Mouse (Mus musculus) MEL (cell line): ENCODE measurements around the gene Mpzl1. TPM values are rescaled to one million over a fixed set of nuclear protein-coding genes. Genes with fewer than 3 reads are reported as not detected.

ENCODE experiments used
- DNase-seq: peaks from one replicate; pipeline ENCODE4 v3.0.0; 2011; ENCODE audit warnings: low read depth, low spot score
- H3K27ac ChIP-seq: 2 replicates; pipeline ENCODE4 v1.5.1; 2012; ENCODE audit warnings: low read depth, mild to moderate bottlenecking, control low read depth, low read length, moderate library complexity; ENCODE audit not compliant: control insufficient read depth
- H3K27me3 ChIP-seq, 2 experiments: fragments of 150-350 bp in 1 of 2; sonication (generic) in 1 of 2; 2 replicates each; pipeline ENCODE4 v1.6.1; 2012; ENCODE audit warnings: low read length in 2 of 2, mild to moderate bottlenecking in 2 of 2, improper control_type of control experiment in 1 of 2, moderate library complexity in 1 of 2; ENCODE audit not compliant: insufficient read depth in 2 of 2, control insufficient read depth in 1 of 2
- H3K36me3 ChIP-seq, 2 experiments: 2 replicates each; pipeline ENCODE4 v1.6.1; 2012 to 2014; ENCODE audit warnings: low read length in 2 of 2, improper control_type of control experiment in 1 of 2, inconsistent platforms in 1 of 2, mild to moderate bottlenecking in 1 of 2; ENCODE audit not compliant: insufficient read depth in 2 of 2, control insufficient read depth in 1 of 2
- H3K4me1 ChIP-seq, 2 experiments: fragments of 150-350 bp in 1 of 2; sonication (generic) in 1 of 2; 2 replicates each; pipeline ENCODE4 v1.6.1; 2012; ENCODE audit warnings: low read length in 2 of 2, improper control_type of control experiment in 1 of 2, mild to moderate bottlenecking in 1 of 2; ENCODE audit not compliant: insufficient read depth in 2 of 2, control insufficient read depth in 1 of 2
- H3K4me3 ChIP-seq, 2 experiments: fragments of 150-350 bp in 1 of 2; sonication (generic) in 1 of 2; 2 replicates each; pipeline ENCODE4 v1.5.1; 2012; ENCODE audit warnings: low read depth in 2 of 2, low read length in 2 of 2, mild to moderate bottlenecking in 2 of 2, moderate library complexity in 2 of 2, control low read depth in 1 of 2, improper control_type of control experiment in 1 of 2; ENCODE audit not compliant: control insufficient read depth in 1 of 2, insufficient read depth in 1 of 2
- H3K79me2 ChIP-seq: 2 replicates; pipeline ENCODE4 v1.6.1; 2012; ENCODE audit warnings: mild to moderate bottlenecking, low read length, moderate library complexity; ENCODE audit not compliant: control insufficient read depth, poor library complexity, insufficient read depth
- H3K9ac ChIP-seq: 2 replicates; pipeline ENCODE4 v1.6.1; 2012; ENCODE audit warnings: low read depth, mild to moderate bottlenecking, control low read depth, low read length, moderate library complexity; ENCODE audit not compliant: control insufficient read depth, poor library complexity, severe bottlenecking
- H3K9me3 ChIP-seq: fragments of 150-350 bp; sonication (generic); replicated peaks from 2 replicates; pipeline ENCODE4 v1.6.1; 2012; ENCODE audit warnings: mild to moderate bottlenecking, low read length, improper control_type of control experiment, moderate library complexity; ENCODE audit not compliant: insufficient read depth
- CTCF ChIP-seq, 3 experiments: IDR thresholded peaks in 2 of 3; conservative IDR thresholded peaks in 1 of 3; 2 replicates each; pipeline ENCODE4 v1.5.1; 2011 to 2012; ENCODE audit warnings: low read length in 3 of 3, low read depth in 2 of 3, mild to moderate bottlenecking in 2 of 3, improper control_type of control experiment in 1 of 3, inconsistent platforms in 1 of 3, mixed read lengths in 1 of 3, moderate library complexity in 1 of 3; ENCODE audit not compliant: control insufficient read depth in 1 of 3, insufficient read depth in 1 of 3, poor library complexity in 1 of 3, severe bottlenecking in 1 of 3
- ELF1 ChIP-seq: IDR thresholded peaks from 2 replicates; pipeline ENCODE4 v1.6.1; 2014; ENCODE audit warnings: low read depth, mild to moderate bottlenecking, inconsistent platforms, low read length, improper control_type of control experiment, moderate library complexity
- EP300 ChIP-seq, 2 experiments: IDR thresholded peaks; 2 replicates each; pipeline ENCODE4 v1.6.1; 2011; ENCODE audit warnings: improper control_type of control experiment in 2 of 2, low read length in 2 of 2, low read depth in 1 of 2, mild to moderate bottlenecking in 1 of 2
- ETS1 ChIP-seq: IDR thresholded peaks from 2 replicates; pipeline ENCODE4 v1.6.1; 2012; ENCODE audit warnings: low read depth, mild to moderate bottlenecking, inconsistent platforms, low read length, improper control_type of control experiment, moderate library complexity
- GABPA ChIP-seq: IDR thresholded peaks from 2 replicates; pipeline ENCODE4 v1.6.1; 2012; ENCODE audit warnings: low read depth, mild to moderate bottlenecking, inconsistent platforms, low read length, improper control_type of control experiment, moderate library complexity
- JUND ChIP-seq: IDR thresholded peaks from 2 replicates; pipeline ENCODE4 v1.6.1; 2011; ENCODE audit warnings: low read depth, mild to moderate bottlenecking, improper control_type of control experiment, low read length
- KAT2A ChIP-seq: conservative IDR thresholded peaks from 2 replicates; pipeline ENCODE4 v1.6.1; 2012; ENCODE audit warnings: low read depth, low read length, improper control_type of control experiment, inconsistent platforms
- MXI1 ChIP-seq: IDR thresholded peaks from 2 replicates; pipeline ENCODE4 v1.6.1; 2011; ENCODE audit warnings: mild to moderate bottlenecking, low read depth, low read length, improper control_type of control experiment
- MYB ChIP-seq: IDR thresholded peaks from 2 replicates; pipeline ENCODE4 v1.6.1; 2011; ENCODE audit warnings: mild to moderate bottlenecking, low read depth, low read length, improper control_type of control experiment
- NELFE ChIP-seq: IDR thresholded peaks from 2 replicates; pipeline ENCODE4 v1.6.1; 2011; ENCODE audit warnings: low read depth, low read length, improper control_type of control experiment
- NRF1 ChIP-seq: IDR thresholded peaks from 2 replicates; pipeline ENCODE4 v1.6.1; 2014; ENCODE audit warnings: low read depth, mild to moderate bottlenecking, inconsistent platforms, low read length, improper control_type of control experiment, moderate library complexity; ENCODE audit not compliant: poor library complexity, insufficient read depth, severe bottlenecking
- RCOR1 ChIP-seq: IDR thresholded peaks from 2 replicates; pipeline ENCODE4 v1.6.1; 2012; ENCODE audit warnings: low read depth, mild to moderate bottlenecking, inconsistent platforms, low read length, improper control_type of control experiment
- SIN3A ChIP-seq: IDR thresholded peaks from 2 replicates; pipeline ENCODE4 v1.6.1; 2012; ENCODE audit warnings: low read length, improper control_type of control experiment, inconsistent platforms
- SMC3 ChIP-seq: IDR thresholded peaks from 2 replicates; pipeline ENCODE4 v1.6.1; 2011; ENCODE audit warnings: low read depth, low read length, improper control_type of control experiment
- TBP ChIP-seq: IDR thresholded peaks from 2 replicates; pipeline ENCODE4 v1.8.0; 2011; ENCODE audit warnings: low read depth, low read length, improper control_type of control experiment
- USF2 ChIP-seq, 2 experiments: IDR thresholded peaks; 2 replicates each; pipeline ENCODE4 v1.6.1; 2011 to 2012; ENCODE audit warnings: improper control_type of control experiment in 2 of 2, low read length in 2 of 2, borderline replicate concordance in 1 of 2, inconsistent platforms in 1 of 2, low read depth in 1 of 2, mild to moderate bottlenecking in 1 of 2; ENCODE audit not compliant: insufficient read depth in 1 of 2
- ZC3H11A ChIP-seq: IDR thresholded peaks from 2 replicates; pipeline ENCODE4 v1.6.1; 2012; ENCODE audit warnings: low read depth, mild to moderate bottlenecking, inconsistent platforms, low read length, improper control_type of control experiment
- ZKSCAN1 ChIP-seq: IDR thresholded peaks from 2 replicates; pipeline ENCODE4 v1.6.1; 2012; ENCODE audit warnings: low read depth, mild to moderate bottlenecking, inconsistent platforms, low read length, improper control_type of control experiment, moderate library complexity
- ZMIZ1 ChIP-seq: IDR thresholded peaks from 2 replicates; pipeline ENCODE4 v1.6.1; 2012; ENCODE audit warnings: low read depth, mild to moderate bottlenecking, inconsistent platforms, low read length, improper control_type of control experiment, moderate library complexity
- ZNF384 ChIP-seq: IDR thresholded peaks from 2 replicates; pipeline ENCODE4 v1.6.1; 2012; ENCODE audit warnings: low read depth, mild to moderate bottlenecking, inconsistent platforms, low read length, improper control_type of control experiment
- polyA plus RNA-seq, 2 experiments: library from polyadenylated mRNA; stranded (reverse) in 1 of 2; unstranded in 1 of 2; fragments of >175 nt in 1 of 2; fragments of >200 nt in 1 of 2; gene quantifications; 2 replicates each; pipeline versions ENCODE4 v1.2.1 to v1.2.4; 2012; ENCODE audit warnings: low replicate concordance in 2 of 2, low read depth in 1 of 2; ENCODE audit not compliant: insufficient read length in 2 of 2, insufficient read depth in 1 of 2, missing spikeins in 1 of 2
- total RNA-seq: library from RNA; depleted of rRNA; stranded (reverse); fragments of 300-350 nt; gene quantifications from 2 replicates; pipeline ENCODE4 v1.2.3, GENCODE M21; 2012

Mpzl1 gene
- total and polyA plus RNA-seq, 3 experiments = 3.2 to 19.8 TPM; not detected in 1

DNA sequence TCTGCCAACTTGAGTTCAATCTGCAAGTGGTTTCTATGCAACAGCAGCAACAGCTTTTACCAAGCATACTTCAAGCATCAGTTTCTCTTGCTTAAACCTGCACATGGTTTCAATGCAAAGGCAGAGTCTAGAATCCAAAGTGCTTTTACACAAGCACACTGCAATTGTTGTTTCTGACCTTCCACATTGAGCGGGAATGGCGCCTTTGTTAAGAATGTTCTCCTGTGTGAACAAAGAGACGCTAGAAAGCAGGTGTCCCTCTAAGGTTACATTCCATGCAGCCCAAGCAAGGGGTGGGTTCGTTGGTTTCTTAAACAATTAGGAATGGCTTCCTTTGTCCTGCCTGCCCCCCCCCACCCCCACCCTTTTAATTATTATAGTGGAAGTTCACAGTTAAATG lies 20.4 kb downstream of the Mpzl1 start:
- H3K9ac ChIP-seq = no peak overlapping the region
- TF ChIP-seq KAT2A = no peak
- no peak for TF ChIP-seq ZC3H11A
- no peak for TF ChIP-seq GABPA
- no peak for TF ChIP-seq MYB
- no peak for TF ChIP-seq SMC3
- H3K79me2 ChIP-seq = no peaks in the 10 kb centered on the region
- no peak overlapping the region for H3K27ac ChIP-seq
- peaks cover 0 to 9% of the 10 kb centered on the region in 2 experiments; a peak in 2 of 4 replicates for H3K4me1 ChIP-seq
- H3K27me3 ChIP-seq = no peaks in the 10 kb centered on the region
- H3K4me3 ChIP-seq = no peak overlapping the region
- no peaks in the 10 kb centered on the region for H3K9me3 ChIP-seq
- DNase-seq = no peak
- peaks cover 0 to 12% of the 10 kb centered on the region in 2 experiments; a peak in 2 of 4 replicates for H3K36me3 ChIP-seq

DNA sequence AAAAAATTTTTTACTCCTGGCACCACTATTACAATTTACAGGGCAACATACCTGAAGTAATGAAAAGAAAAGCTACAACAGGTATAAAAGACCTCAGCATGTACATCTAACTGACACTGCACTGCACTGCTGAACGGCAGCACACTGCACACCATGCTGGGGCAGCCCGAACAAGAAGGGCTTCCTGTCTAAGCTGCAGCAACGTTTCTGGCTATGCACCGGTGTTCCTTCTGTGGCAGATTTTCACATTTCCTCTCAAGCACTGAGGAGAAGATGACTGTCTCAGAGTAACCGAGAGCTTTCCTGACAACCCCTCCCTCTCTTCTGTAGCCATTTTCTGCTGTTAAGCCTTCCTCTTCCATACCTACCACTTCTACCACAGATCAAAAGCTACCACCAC lies 21.6 kb downstream of the Mpzl1 start:
- no peak for DNase-seq

DNA sequence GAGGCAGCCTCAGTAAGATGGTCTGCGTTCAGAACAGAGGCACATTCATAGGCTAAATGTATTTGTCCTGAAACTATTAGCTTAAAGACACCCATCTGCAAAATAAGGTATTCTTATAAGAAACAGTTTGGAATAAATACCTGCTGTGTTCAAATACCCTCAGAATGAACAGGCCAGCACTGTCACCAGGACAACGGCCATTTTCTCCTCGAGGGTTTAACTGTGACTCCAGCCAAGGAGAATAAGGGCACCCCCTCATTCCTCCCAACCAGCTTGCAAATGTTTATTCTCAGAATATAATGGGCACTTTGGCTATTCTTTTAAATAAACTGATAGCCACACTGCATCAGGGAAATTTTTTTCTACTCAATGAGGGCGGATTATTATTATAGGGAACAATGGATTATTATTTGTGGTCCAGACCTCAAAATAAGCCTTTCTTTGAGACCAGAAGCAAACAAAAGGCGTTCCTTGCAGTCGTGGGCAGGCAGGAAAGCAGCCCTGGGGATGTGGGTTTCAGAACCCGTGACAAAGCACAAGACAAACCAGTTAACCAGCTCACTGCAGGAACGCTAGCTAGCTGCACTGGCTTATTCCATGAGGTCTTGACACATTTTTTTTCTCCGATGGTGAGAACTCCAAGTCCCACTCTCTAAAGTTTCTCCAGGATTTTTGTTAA lies 23.9 kb downstream of the Mpzl1 start:
- DNase-seq = no peak
- H3K27me3 ChIP-seq = no peaks in the 10 kb centered on the region
- no peak overlapping the region for H3K9ac ChIP-seq
- no peaks in the 10 kb centered on the region for H3K79me2 ChIP-seq
- H3K27ac ChIP-seq = no peak overlapping the region
- TF ChIP-seq ZNF384 = no peak
- TF ChIP-seq RCOR1 = no peak
- no peak for TF ChIP-seq CTCF (IDR thresholded peaks at IDR 0.05 in 2 of 3, conservative IDR thresholded peaks at IDR 0.05 in 1 of 3; ENCODE audit: control insufficient read depth in 1 of 3, insufficient read depth in 1 of 3, low read depth in 2 of 3, low read length in 3 of 3, poor library complexity in 1 of 3, severe bottlenecking in 1 of 3)
- no peak for TF ChIP-seq NELFE
- no peak for TF ChIP-seq MXI1
- TF ChIP-seq SMC3 = no peak
- no peak for TF ChIP-seq ETS1
- no peak for TF ChIP-seq USF2 (IDR thresholded peaks at IDR 0.05; ENCODE audit: borderline replicate concordance in 1 of 2, insufficient read depth in 1 of 2, low read depth in 1 of 2, low read length in 2 of 2)
- no peak for TF ChIP-seq ZKSCAN1
- TF ChIP-seq NRF1 = no peak
- H3K9me3 ChIP-seq = no peaks in the 10 kb centered on the region
- H3K4me3 ChIP-seq = no peak overlapping the region
- peaks cover 0 to 9% of the 10 kb centered on the region in 2 experiments; a peak in 2 of 4 replicates for H3K4me1 ChIP-seq
- H3K36me3 ChIP-seq = peaks cover 0 to 10% of the 10 kb centered on the region in 2 experiments; a peak in 2 of 4 replicates

More for the DNA sequence above, 21.6 kb downstream of the Mpzl1 start:
- Histone ChIP-seq H3K27me3 (no peaks in the 10 kb centered on the region), H3K36me3 (peaks cover 0 to 12% of the 10 kb centered on the region in 2 experiments; a peak in 2 of 4 replicates), H3K27ac (no peak overlapping the region), H3K79me2 (no peaks in the 10 kb centered on the region), H3K9ac (no peak overlapping the region), H3K4me3 (no peak overlapping the region), H3K4me1 (peaks cover 0 to 9% of the 10 kb centered on the region in 2 experiments; a peak in 2 of 4 replicates), H3K9me3 (no peaks in the 10 kb centered on the region)
- TF ChIP-seq MYB = no peak
- TF ChIP-seq SIN3A = no peak
- no peak for TF ChIP-seq ZKSCAN1
- TF ChIP-seq NELFE = no peak
- TF ChIP-seq JUND = no peak
- no peak for TF ChIP-seq ELF1
- TF ChIP-seq KAT2A = no peak
- TF ChIP-seq TBP = no peak
- no peak for TF ChIP-seq ZMIZ1
- TF ChIP-seq ETS1 = no peak
- no peak for TF ChIP-seq GABPA
- TF ChIP-seq EP300 (IDR thresholded peaks at IDR 0.05; ENCODE audit: low read depth in 1 of 2, low read length in 2 of 2) = no peak
